Mouse (Mus musculus): ENCODE measurements around the gene Wdr77. TPM values are rescaled to one million over a fixed set of nuclear protein-coding genes. Genes with fewer than 3 reads are reported as not detected.
A peak's percentile ranks its signal among the peaks of the same experiment; 100 is the strongest.
"Not testable (repeated sequence)": the region's sequence is repeated elsewhere in the genome, so short reads cannot be mapped to it uniquely, and the experiment has no call there.

The Wdr77 gene
- polyA plus RNA-seq, 1 experiment from 2014 or later: 168 TPM

DNA sequence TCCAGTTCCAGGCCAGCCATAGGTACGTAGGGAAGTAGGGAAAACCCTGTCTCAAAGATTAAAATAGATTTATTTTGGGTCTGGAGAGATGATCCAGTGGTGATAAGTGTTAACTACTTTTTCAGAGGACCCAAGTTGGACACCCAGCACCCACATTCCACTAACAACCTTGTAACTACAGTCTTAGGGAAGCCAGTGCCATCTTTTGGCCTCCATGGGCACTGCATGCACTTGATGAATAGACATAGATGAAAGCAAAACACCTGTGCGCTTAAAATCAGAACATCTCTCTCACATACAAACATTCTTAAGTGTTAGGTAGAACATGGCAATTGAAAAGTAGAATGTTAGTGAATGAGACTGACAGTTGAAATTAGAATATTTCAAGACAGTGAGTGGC is 1.5 kb downstream of the Wdr77 start:
- WGBS: 90% methylated on average over 2 of the region's 2 CpGs
- Histone ChIP-seq H3K36me3 (peaks cover 73% of the 10 kb centered on the region), H3K4me3 (peak overlapping the region; percentile 94), H3K27me3 (ENCODE audit: low read depth, poor library complexity, severe bottlenecking) (no peaks in the 10 kb centered on the region), H3K27ac (no peak overlapping the region), H3K9me3 (replicated peaks) (no peaks in the 10 kb centered on the region), H3K4me1 (peaks cover 16% of the 10 kb centered on the region)
- no peak for DNase-seq (ENCODE audit: low spot score)

DNA sequence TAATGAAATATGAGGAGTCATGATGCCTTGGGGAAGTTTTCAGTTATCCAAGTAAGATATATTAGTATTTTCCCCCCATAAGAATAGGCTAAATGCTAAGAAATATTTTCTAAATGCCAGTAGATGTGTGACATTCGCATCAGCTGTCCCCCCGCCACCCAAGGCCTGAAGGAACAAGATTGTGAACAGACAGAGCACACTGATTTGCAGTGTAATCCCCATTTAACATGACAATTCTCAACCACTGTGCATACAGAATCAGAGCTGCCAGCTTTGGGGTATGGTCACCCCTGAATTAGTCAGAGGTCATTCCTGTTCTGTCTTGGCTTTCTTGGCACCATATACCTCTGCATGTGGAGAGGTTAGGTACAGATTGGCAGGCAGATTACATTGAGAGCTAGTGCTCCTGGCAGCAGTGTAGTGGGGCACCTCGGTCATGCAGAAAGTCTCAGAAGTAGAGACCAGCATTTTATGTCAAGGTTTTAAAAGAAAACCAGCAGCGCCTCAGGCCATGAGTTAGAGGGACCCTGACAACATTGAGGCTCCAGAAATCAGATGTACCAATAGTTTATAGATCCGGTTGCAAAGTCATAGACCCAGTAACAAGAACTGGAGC is 12.8 kb downstream of the Wdr77 start:
- no peak for DNase-seq (ENCODE audit: low spot score)
- H3K4me1 ChIP-seq: no peaks in the 10 kb centered on the region
- no peaks in the 10 kb centered on the region for H3K27me3 ChIP-seq (ENCODE audit: low read depth, poor library complexity, severe bottlenecking)
- H3K9me3 ChIP-seq (replicated peaks): no peaks in the 10 kb centered on the region
- no peak overlapping the region for H3K4me3 ChIP-seq
- 84% methylated on average over 5 of the region's 5 CpGs for WGBS
- H3K36me3 ChIP-seq: peaks cover 43% of the 10 kb centered on the region
- H3K27ac ChIP-seq: no peak overlapping the region

DNA sequence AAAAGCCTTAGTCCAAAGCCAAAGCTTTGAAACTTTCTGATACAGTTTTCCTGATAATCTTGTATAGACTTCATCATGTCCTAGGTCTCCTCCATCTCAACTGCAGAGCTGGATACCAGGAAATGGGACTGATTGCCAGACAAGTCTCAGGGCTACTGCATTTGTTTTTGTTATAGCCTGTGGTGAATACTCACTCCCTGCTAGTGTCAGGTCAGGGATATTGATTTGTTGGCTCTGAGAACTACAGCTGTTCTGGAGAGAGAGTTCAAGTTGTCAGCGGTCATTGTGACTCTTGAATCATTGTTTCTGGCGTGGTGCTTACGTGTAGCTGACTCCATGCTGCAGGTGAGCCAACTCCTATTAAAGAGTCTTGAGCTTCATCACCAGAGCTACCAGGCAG is 14.2 kb downstream of the Wdr77 start, which contains the start of gene Ovgp1:
Gene Ovgp1 (plus strand): TSS at position 301 of the 400 bp plus-strand sequence.
- no peak within 1 kb of the TSS for H3K27ac ChIP-seq
- WGBS: 83% methylated on average over 3 of the region's 3 CpGs
- H3K36me3 ChIP-seq: peaks cover 28% of the 10 kb centered on the region
- H3K4me3 ChIP-seq: no peak within 1 kb of the TSS
- H3K4me1 ChIP-seq: no peaks in the 10 kb centered on the region
- no peaks in the 10 kb centered on the region for H3K9me3 ChIP-seq (replicated peaks)
- no peaks in the 10 kb centered on the region for H3K27me3 ChIP-seq (ENCODE audit: low read depth, poor library complexity, severe bottlenecking)
- no peak for DNase-seq (ENCODE audit: low spot score)

DNA sequence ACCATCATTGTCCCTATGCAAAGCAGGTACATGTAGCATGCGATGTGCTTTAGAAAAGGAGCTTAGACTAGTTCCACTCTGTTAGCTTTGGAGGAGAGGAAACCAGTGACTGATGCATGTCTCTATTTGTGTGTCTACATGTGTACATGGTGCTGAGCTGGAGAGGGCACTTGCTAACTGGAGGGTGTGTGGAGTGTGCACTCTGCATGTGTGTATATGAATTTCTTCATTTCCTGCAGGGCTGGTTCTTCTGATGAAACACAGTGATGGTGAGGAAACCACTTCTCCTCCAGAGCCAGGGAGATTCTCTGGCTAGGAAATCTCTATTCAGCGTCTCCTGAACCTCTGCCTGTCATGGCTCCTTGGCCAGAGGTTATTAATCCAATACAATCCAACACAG is 15.0 kb downstream of the Wdr77 start:
- WGBS: 94% methylated on average over 2 of the region's 2 CpGs
- H3K4me1 ChIP-seq: no peaks in the 10 kb centered on the region
- peaks cover 21% of the 10 kb centered on the region for H3K36me3 ChIP-seq
- no peak overlapping the region for H3K27ac ChIP-seq
- DNase-seq (ENCODE audit: low spot score): no peak
- H3K9me3 ChIP-seq (replicated peaks): no peaks in the 10 kb centered on the region
- no peak overlapping the region for H3K4me3 ChIP-seq
- H3K27me3 ChIP-seq (ENCODE audit: low read depth, poor library complexity, severe bottlenecking): no peaks in the 10 kb centered on the region

DNA sequence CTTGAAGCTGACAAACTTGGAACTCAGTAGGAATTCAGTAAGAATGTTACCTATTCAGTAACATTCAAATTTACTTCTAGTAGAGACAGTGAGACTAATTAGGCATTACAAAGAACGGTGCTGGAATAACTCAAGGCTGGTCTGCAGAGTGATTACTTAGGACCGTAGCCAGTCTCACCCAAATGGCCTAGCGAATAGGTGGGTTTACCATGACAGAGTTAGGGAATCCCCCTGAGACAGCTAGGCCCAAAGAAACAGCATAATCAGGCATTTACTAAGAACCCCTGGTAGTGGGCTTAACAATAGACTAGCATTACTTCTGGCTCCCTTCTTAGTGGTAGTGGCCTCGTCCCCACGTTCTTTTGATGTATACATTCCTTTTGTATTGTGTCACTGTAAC is 30.4 kb downstream of the Wdr77 start:
- 74% methylated on average over 5 of the region's 5 CpGs for WGBS

DNA sequence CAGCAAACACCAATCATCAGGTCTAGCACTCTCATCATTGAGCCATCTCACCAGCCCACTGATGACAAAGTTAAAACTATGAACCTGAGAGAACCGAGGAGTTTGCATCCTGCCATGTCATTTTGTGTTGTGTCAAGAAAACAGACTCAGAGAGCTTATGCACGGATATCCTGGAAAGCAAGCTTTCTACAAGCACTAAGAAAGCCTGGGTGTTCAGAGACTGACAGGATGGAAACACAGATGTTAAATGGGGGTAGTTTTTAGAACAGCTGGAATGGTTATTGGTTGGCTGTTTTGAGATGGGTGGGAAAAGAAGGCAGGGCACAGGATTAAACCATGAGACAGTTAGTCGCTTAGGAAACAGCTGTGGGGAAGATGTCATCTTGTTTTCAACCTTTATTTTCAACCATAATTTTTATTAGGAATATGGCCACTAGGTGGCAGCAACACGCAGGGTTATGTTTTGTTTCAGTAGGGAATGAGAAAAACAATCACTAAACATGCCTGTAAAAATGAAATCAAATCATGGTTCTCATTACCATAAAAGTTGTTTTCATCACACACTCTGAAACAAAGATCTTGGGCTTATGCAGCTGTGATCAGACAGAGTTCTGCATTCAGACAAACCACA is 32.6 kb downstream of the Wdr77 start:
- 0 out of 2 replicates have a peak, but pooled peaks cover 2% of the 10 kb centered on the region for H3K4me1 ChIP-seq
- WGBS: 40% methylated on average over 4 of the region's 4 CpGs
- no peaks in the 10 kb centered on the region for H3K36me3 ChIP-seq
- no peaks in the 10 kb centered on the region for H3K9me3 ChIP-seq (replicated peaks)
- H3K27ac ChIP-seq: no peak overlapping the region
- peak; percentile 46 for DNase-seq (ENCODE audit: low spot score)
- no peaks in the 10 kb centered on the region for H3K27me3 ChIP-seq (ENCODE audit: low read depth, poor library complexity, severe bottlenecking)
- H3K4me3 ChIP-seq: no peak overlapping the region

More for the DNA sequence above, 30.4 kb downstream of the Wdr77 start:
- H3K27me3 ChIP-seq (ENCODE audit: low read depth, poor library complexity, severe bottlenecking); DNase-seq (ENCODE audit: low spot score); H3K4me3 ChIP-seq; H3K4me1 ChIP-seq; H3K36me3 ChIP-seq; H3K9me3 ChIP-seq (replicated peaks); H3K27ac ChIP-seq: not testable (repeated sequence)

DNA sequence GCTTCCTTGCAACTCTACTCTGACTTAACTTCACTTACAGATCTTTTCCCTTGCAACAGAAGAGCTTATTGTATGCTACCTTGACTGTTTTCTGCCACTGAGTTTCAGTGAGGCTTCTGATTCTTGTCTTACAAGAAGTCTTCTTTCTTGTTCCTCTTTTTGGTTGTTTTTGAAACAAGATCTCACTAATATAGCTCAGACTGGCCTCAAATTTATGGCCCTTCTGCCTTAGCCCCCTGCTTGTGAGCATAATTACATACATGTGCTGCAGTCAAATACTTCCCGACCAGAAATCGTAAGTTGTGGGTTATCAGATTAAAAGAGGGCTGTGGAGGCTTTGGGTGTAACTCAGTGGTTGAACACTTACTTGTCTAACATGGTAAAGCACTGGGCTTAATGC is 35.6 kb downstream of the Wdr77 start:
- Histone ChIP-seq H3K27me3 (ENCODE audit: low read depth, poor library complexity, severe bottlenecking) (no peaks in the 10 kb centered on the region), H3K9me3 (replicated peaks) (no peaks in the 10 kb centered on the region), H3K4me1 (0 out of 2 replicates have a peak, but pooled peaks cover 2% of the 10 kb centered on the region), H3K4me3 (no peak overlapping the region), H3K36me3 (no peaks in the 10 kb centered on the region), H3K27ac (no peak overlapping the region)
- WGBS: 31% methylated on average over 2 of the region's 2 CpGs
- no peak for DNase-seq (ENCODE audit: low spot score)

DNA sequence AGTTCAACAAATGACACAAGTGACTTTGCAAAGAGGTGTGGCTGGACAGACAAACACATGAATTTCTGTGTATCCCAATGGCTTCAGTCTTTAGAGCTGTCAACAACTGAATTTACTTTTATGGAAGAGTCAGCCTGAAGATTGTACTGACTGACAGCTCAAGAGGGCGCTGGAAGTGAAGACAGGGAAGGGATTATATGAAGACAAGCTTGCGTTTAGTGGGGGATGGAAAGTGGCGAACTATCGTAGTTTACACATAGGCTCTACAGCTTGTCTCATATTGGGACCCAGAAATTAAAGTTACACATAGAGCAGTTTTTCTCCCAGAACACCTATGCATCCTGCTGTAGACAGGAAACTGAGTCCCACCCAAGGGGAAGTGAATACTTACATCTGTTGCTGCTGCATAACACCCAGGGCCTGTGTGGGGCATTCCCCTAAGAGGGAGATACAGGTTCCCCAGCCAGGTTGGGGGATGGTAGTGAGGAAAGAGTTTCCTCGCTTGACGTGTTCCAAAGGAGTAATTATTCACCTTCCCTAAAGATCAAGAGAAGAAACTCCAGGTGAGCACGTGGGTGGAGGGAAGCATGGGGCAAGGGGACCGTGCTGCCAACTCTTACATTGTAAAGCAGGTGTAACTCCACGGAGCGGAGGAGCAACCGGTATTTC is 41.7 kb downstream of the Wdr77 start:
- no peak for DNase-seq (ENCODE audit: low spot score)
- no peaks in the 10 kb centered on the region for H3K36me3 ChIP-seq
- peak overlapping the region; percentile 34 for H3K4me3 ChIP-seq
- no peaks in the 10 kb centered on the region for H3K9me3 ChIP-seq (replicated peaks)
- no peaks in the 10 kb centered on the region for H3K27me3 ChIP-seq (ENCODE audit: low read depth, poor library complexity, severe bottlenecking)
- H3K4me1 ChIP-seq: peaks cover 9% of the 10 kb centered on the region
- 21% methylated on average over 11 of the region's 11 CpGs for WGBS
- no peak overlapping the region for H3K27ac ChIP-seq

DNA sequence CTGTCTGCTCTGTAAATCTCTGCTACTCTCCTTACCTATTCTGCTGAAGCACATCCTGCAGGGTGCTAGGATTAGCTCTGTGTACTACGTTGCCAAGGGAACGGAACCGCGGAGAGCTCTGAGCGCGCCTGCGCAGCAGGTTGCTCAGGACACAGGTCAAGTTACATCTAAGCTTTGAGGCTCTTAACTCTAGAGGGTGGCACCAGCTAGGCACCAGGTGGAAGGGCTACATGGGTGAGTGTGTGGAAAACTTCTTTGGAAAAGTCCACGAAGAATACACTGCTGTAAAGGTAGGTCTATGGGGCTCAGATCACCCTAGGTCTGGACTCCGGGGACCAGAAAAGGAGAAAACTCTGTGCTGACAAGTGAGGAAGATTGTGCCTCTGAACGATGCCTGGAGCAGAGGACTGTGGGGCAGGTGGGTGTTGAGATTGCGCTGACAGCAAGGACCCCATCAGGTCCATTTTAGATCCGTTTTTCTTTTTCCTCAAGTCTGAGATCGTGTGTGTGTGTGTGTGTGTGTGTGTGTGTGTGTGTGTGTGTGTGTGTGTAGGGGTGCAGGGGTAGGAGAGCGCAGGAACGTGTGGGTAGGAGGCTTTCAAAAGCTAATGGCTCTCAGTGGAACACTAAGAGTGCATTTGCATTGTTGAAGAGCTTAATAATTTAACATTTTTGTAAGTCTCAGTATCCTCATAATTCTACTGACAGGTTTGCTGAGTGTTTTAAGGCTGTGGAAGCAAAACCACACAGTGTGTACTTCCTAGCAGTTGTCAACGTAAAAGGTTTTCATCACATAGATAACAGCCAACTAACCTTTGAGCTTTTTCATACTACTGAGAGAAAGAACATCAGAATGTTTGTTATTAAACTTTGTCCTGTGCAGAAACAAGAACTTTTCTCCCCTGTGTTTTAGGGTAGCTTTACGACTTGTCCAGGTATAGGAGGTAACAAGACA is 42.5 kb downstream of the Wdr77 start:
- Histone ChIP-seq H3K36me3 (no peaks in the 10 kb centered on the region), H3K4me3 (peak overlapping the region; percentile 34), H3K27ac (no peak overlapping the region)

DNA sequence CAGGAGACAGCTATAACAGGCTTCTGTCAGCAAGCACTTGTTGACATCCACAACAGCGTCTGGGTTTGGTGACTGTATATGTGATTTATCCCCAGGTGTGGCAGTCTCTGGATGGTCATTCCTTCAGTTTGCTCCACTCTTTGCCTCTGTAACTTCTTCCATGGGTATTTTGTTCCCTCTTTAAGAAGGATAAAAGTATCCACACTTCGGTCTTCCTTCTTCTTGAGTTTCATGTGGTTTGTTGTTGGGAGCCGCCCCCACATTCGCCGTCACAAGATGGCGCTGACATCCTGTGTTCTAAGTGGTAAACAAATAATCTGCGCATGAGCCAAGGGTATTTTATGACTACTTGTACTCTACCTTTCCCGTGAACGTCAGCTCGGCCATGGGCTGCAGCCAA is 44.2 kb downstream of the Wdr77 start:
- H3K4me3 ChIP-seq; H3K27ac ChIP-seq; H3K27me3 ChIP-seq (ENCODE audit: low read depth, poor library complexity, severe bottlenecking); H3K36me3 ChIP-seq; H3K4me1 ChIP-seq; H3K9me3 ChIP-seq (replicated peaks); DNase-seq (ENCODE audit: low spot score): not testable (repeated sequence)
- WGBS: 59% methylated on average over 10 of the region's 10 CpGs

More for the DNA sequence above, 42.5 kb downstream of the Wdr77 start:
- Histone ChIP-seq H3K4me1 (peaks cover 9% of the 10 kb centered on the region), H3K27me3 (ENCODE audit: low read depth, poor library complexity, severe bottlenecking) (no peaks in the 10 kb centered on the region), H3K9me3 (replicated peaks) (no peaks in the 10 kb centered on the region)
- DNase-seq (ENCODE audit: low spot score): peak; percentile 67
- 25% methylated on average over 17 of the region's 17 CpGs for WGBS

DNA sequence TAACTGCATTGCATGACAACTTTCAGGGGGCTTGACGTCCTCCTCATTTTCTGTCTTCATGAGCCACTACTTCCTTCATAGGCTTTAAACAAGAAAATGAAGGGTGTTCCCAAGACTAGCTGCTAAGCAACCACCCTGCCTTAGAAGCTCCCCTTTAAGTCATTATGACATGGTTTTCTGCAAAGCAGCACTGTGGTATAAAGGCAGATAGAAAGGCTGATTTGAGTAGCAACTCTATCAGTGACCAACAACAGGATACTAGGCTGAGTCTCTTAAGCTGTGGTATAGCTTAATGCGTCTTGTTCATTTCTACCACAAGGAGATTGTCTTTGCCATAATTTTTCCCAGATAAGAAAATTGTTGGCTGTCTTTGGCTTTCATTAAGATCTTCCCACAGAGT is 55.4 kb downstream of the Wdr77 start, which contains the start of gene Pifo:
Gene Pifo (minus strand): TSS at position 101 of the 400 bp plus-strand sequence.
- no peaks in the 10 kb centered on the region for H3K36me3 ChIP-seq
- no peaks in the 10 kb centered on the region for H3K27me3 ChIP-seq (ENCODE audit: low read depth, poor library complexity, severe bottlenecking)
- no peaks in the 10 kb centered on the region for H3K9me3 ChIP-seq (replicated peaks)
- H3K27ac ChIP-seq: no peak within 1 kb of the TSS
- no peak for DNase-seq (ENCODE audit: low spot score)
- 88% methylated on average over 2 of the region's 2 CpGs for WGBS
- H3K4me3 ChIP-seq: no peak within 1 kb of the TSS
- no peaks in the 10 kb centered on the region for H3K4me1 ChIP-seq
